Mouse (Mus musculus) testis, adult 2 months (tissue): Measurements from ENCODE around the gene Cbfb.

ENCODE experiments used
- CTCF ChIP-seq: fragments of 200-500 bp; IDR thresholded peaks from 2 replicates; pipeline ENCODE4 v1.5.1; 2012; ENCODE audit warnings: low read depth, mild to moderate bottlenecking, inconsistent platforms, low read length, moderate library complexity; ENCODE audit not compliant: control insufficient read depth, insufficient read depth, insufficient replicate concordance
- POLR2A ChIP-seq: fragments of 200-500 bp; IDR thresholded peaks from 2 replicates; pipeline ENCODE4 v1.6.1; 2012; ENCODE audit warnings: low read depth, mild to moderate bottlenecking, inconsistent platforms, low read length, moderate library complexity; ENCODE audit not compliant: control insufficient read depth

- TF ChIP-seq POLR2A (no peak), CTCF (no peak)
Measured at GRCm38 (mm10) chr8:105263244-105263912, 92.9 kb downstream of the Cbfb start.
